Mouse (Mus musculus): ENCODE results near the gene Mapk13.
A peak's percentile ranks its signal among the peaks of the same experiment; 100 is the strongest.

Gene Mapk13

DNA sequence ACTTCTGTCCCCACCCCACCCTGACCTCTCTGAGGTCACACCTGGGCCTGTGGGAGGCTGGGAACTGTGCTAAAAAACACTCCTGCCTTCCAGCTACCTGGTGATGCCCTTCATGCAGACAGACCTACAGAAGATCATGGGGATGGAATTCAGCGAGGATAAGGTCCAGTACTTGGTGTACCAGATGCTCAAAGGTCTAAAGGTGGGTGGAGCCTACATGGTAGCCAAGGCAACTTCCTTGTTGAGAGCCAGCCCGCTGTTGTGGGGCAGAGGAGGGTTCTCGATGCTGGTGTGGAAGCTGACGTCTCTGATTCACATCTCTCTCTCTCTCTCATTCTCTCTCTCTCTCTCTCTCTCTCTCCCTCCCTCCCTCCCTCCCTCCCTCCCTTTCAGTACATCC lies 6.1 kb downstream of the Mapk13 start:
- no peak for DNase-seq (ENCODE audit: low spot score in 2 of 2)

DNA sequence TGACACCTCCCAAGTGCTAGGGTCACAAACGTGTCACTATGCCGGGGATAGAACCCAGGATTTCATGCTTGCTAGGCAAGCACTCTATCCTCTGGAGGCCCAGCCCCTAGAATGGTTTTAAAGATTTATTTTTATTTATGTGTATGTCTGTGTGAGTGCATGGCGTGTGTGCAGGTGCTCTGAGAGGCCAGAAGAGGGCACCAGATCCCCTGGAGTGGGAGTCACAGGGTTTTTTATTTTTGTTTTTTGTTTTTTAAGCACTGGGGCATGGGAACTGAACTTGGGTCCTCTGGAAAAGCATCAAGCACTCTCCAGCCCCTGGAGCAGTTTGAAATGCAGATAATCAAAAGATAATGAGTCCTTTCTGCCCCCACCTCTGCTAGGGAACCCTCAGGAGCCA lies 7.7 kb downstream of the Mapk13 start:
- DNase-seq (ENCODE audit: low spot score in 2 of 2) = no peak

DNA sequence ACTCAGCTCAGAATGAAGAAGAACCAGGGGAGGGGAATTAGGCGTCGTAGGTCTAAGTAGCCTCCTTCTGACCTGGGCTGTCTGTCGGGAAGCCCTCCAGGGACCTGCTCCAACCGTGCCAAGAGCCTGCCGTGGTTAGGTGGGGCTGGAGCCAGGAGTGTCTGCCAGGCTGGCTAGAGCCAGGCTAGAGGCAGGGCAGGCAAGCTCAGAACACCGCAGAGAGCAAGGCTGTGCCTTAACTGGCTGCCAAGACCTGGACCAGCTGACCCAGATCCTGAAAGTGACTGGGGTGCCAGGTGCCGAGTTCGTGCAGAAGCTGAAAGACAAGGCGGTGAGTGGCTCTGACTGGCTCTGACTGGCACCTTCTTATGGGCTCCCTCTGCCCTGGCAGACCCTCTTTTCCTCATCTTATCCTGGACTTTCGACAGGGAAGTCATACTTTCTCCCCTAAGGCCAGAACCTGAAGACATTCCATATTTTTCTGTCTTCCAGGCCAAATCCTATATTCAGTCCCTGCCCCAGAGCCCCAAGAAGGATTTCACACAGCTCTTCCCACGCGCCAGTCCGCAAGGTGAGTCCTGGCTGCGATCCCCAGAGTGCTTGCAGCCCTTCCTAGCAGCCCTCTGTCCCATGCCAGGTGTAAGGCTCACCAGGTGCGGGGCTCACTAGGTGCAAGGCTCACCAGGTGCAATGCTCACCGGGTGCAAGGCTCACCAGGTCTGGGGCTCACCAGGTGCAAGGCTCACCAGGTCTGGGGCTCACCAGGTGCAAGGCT lies 8.3 kb downstream of the Mapk13 start:
- DNase-seq (ENCODE audit: low spot score in 2 of 2) = peak in 1 of 2 experiments; percentile 76

DNA sequence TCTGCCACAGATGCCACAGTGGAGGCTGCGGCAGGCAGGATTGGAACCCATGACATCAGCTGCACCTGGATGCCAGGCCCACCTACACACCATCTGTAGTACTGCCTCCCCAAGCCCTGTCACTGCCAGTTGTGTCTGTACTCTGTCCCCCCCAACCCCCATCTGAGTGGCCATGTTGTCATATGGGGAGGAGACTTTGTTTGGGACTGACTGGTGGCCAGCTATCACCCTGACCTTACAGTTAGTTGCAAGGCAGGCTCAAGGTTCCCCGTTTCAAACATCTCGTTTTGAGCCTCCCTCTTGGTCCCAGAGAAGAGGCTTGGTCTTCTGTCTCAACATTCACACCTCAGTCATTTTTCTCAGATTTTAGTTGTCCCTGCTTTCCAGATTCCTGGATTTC lies 10.6 kb downstream of the Mapk13 start:
- no peak for DNase-seq (ENCODE audit: low spot score in 2 of 2)

DNA sequence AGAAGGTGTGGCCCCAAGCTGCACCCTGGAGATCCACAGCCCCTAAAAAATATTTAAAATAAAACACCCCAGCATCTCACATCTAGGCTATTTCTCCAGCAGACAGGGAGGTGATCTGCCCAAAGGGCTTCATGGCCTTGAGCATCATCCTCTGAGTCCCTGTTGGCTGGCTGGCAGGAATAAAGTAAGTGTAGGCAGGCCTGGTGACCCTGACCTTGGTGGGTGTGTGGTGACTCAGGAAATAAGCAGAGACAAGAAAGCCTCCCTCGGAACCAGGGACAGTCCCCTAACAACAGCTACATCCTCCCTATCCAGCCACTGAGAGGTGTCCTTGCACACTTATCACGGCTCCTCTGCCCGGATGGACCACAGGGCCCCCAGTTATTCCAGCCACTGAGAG lies 11.7 kb downstream of the Mapk13 start:
- DNase-seq (ENCODE audit: low spot score in 2 of 2) = no peak

DNA sequence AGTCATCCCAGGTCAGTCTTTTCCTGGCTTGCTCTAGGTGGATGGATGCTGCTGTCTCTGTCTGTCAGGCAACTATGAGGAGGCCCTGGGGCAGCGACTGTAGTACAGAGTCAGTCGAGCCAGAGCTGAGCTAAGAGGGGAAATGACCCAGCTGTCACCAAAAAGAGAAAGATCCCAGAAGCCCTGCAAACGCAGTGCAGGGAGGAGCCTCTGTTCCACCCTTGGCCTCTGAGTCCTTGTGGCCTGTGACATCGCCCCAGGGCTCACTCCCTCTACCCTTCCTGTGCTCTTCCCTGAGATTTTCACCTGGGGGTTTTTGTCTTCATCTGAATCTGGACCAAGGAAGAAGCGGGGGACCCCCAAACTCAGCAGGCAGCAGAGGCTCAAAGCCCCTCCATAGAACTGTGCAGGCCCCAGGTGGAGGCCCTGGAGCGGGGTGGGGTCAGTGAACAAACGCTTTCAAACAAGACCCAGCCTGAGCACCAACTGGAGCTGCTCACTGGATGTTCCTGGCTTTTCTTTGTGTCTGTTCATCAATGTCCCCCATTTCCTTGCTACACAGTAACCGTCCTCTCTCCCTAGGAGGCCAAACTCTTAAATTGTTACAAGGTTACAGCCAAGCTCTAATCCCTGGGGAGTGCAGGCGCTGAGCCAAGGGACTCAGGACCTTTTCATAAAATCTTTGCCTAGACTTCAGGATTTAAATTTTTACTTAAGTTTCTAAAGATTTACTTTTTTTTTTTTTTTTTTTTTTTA lies 12.4 kb downstream of the Mapk13 start:
- DNase-seq (ENCODE audit: low spot score in 2 of 2) = no peak

DNA sequence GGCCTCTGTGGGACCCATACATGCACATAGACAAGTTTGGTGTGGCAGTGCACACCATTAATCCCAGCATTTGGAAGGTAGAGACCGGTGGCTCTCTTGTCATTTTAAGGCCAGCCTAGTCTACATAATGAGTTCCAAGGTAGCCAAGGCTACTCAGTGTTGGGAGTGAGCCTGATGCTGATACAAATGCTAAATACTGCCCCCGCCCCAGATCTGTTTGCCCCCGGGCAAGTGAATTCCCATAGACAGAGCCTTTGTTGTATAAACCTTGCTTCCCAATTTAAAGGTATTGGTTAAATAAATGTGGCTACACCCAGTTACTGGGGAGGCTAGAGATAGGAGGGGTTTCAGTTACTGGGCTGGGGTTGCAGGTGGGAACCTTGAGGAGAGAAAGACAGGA lies 15.9 kb downstream of the Mapk13 start:
- DNase-seq (ENCODE audit: low spot score in 2 of 2) = no peak

DNA sequence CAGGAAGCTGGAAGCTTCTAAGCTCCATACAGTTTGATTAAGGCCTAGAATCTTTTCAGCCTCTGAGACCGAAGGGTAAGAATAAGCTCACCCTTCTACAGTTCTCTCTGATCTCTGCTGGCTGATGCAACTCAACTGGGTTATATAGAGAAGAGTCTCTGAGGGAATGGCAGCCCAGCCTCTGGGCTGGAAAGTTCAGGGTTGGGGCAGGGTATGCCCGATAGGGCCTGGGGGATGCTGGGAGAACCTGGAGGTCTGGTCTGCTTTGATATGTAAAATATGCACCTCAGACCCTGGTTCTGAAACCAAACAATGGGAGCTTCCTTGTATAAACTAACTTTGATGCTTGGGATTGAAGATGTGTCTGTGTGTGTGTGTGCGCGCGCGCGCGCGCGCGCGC lies 18.4 kb downstream of the Mapk13 start:
- DNase-seq (ENCODE audit: low spot score in 2 of 2) = no peak

DNA sequence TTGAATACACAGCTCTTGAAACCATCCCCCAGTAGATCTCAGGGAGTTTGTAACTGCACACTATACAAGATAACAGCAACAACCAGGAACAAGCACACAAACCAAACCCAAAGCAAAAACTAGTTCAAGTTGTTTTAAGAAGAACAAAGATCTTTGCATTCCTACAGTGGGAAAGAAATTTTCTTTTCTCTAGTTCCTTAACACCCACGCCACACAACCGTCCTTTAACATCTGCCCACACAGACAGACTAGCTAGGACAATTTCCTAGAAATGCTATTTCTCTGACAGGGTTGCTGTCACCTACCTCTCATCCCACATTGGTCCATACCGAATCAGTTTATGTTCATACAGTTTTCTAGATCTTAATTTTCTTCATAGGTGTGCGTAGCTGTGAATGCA lies 27.9 kb downstream of the Mapk13 start:
- DNase-seq (ENCODE audit: low spot score in 2 of 2) = no peak

DNA sequence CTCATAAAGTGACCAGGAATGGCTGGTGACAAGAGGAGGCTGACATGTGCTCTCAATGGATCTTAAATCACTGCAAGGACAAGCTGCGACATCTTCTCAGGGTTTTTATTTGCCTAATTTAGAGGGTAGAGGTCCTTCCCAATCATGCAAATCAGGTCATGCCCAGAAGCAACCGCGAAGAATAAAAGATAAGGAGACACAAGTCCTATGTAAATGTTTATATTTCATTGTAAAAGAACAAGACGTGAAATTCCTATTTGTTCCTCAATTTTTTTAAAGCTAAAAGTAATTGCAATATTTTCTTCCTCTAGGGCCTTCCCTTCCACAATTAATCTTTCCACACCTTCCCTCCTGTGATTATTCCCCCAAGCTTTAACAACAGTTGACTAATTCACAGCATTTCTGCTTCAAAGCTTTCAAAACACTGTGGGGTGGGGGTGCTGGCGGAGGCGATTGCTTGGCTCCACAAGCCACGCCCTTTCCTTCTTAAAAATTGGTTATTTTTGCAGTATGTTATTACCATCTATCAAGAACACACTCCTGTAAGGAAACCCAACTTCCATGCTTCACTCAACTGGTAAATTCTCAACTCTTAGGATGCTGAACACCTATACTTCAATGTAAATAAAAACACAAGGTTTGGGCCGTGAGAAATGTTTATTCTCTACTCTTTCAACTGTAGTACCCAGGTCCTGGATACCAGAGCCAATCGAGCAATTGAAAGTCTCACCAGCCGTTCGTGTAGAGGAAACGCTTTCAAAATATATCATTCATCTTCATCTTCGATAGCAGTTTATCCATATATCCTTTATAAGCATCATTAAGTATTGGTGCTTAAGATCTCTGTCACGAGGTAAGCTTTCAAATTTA lies 30.4 kb downstream of the Mapk13 start:
- DNase-seq (ENCODE audit: low spot score in 2 of 2) = no peak

DNA sequence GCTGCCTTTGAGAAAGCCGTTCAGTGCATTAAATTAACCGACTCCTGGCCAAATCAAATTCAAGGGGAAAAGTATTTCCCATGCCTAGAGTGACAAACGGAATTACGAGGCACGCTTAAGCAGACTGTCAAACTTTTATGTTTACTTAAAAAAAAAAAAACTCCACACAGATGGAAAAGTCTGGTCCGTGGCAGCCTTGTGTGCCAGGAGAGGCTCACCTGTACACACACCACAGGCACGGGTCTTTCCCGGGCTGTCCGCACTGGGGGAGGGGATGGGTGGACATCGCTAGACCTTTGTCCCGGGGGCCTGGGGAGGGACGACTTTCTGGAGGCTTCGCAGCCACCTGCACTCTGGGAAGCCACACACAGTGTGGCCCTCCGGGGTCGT lies 31.2 kb downstream of the Mapk13 start:
- DNase-seq (ENCODE audit: low spot score in 2 of 2) = no peak

DNA sequence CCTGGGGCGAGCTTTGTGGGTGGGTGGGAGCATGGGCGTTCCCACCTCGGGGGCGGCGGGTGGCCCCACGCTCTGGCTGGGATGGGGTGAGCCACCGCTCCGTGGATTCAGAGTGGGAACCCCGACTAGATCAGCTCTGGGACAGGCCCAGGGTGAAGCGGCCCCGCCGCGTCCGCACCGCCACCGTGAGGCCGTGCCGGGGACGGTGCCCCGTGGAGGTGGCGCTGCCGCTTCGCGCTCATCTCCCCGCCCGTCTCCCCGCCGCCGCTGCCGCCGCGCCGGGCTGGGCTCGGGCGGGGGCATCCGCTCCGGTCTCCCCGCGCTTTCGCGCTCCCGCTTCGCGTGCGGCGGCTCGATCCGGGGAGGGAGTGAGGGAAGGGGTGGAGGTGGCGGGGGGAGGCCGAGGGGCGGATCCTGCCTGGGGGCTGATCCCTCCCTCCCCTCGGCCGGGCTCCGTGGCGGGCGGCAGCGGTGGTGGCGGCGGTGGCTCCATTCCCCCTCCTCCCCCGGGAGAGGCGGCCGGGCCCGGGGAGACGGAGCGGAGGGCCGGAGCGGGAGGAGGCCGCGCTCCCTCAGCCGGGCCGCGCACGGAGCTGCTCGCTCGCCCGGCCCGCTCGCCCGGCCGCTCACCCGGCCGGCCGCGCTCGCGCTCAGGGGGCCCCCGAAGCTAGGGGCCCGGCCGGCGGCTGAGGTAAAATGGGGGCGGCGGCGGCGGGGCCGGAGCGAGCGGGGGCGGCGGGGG lies 31.7 kb downstream of the Mapk13 start, which contains the start of gene Brpf3:
Gene Brpf3, plus strand, starts transcription at position 420 of the 742 bp plus-strand sequence.
- peak; percentile 58 to 75 for DNase-seq (ENCODE audit: low spot score in 2 of 2)

DNA sequence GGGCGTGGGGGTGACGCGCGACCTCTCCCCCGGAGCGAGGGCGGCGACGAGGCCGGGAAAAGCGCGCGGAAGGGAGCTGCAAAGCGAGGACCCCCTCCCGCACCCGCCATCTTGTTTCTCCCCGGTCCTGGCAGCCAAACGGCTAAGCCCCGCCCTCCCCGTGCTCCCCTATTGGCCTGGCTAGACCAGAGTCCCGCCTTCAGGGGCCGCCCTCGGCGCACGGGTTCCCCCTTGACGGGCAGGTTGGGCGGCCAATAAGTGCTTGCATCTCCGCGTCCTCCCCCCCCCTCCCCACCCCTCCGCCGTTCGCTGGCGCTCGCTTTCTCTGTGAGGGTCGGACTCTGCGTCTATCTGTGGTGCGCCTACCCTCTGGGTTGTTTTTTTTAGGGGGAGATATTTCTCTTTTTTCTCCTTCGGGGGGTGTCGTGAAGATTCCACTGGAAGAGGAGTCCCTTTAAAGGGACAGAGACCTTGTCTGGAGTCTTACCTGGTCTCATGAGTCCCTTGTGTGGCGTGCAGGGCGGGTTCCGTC lies 32.4 kb downstream of the Mapk13 start:
- DNase-seq (ENCODE audit: low spot score in 2 of 2) = peak; percentile 98 to 100

DNA sequence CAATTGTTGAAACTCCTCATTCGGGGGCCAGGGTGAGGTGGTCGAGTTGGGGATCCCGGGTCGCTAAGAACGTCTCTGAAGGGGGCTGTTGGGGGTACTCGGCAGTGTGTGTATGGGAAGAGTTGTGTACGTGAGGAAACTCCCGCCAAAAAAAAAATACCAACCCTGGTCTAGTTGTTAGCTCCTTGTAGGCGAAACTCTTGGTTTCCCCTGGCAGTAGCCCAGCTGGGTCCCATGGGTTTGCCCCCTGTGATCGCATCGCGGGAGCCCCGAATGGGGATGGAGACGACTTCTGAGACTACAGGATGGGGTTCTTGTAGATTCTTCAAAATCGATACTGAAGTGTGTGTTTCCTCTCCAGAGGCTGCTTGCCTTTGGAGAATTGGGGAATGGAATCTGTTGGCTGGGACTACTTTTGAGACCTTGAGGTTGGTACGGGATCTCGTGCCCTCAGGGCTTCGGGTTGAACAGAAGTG lies 32.9 kb downstream of the Mapk13 start:
- DNase-seq (ENCODE audit: low spot score in 2 of 2) = peak in 1 of 2 experiments; percentile 37

DNA sequence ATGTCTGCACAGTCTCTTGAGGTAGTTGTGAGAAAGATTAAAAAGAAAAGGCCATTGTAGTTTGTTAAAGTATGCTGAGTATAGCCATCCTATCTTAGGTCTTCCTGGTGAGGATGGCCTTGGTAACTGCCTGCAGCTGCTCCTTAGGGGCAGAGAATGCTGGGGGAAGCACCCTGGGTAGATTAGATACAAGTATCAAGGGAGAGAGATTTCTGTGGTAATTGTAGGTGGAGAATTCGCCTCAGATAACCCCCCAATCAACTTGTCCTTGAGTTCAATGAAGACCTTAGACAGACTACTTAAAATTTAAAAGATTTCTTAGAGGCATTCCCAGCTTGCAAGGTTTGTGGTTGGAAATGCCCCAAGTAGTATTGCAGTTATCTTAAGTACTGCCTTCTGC lies 34.2 kb downstream of the Mapk13 start:
- DNase-seq (ENCODE audit: low spot score in 2 of 2) = no peak

DNA sequence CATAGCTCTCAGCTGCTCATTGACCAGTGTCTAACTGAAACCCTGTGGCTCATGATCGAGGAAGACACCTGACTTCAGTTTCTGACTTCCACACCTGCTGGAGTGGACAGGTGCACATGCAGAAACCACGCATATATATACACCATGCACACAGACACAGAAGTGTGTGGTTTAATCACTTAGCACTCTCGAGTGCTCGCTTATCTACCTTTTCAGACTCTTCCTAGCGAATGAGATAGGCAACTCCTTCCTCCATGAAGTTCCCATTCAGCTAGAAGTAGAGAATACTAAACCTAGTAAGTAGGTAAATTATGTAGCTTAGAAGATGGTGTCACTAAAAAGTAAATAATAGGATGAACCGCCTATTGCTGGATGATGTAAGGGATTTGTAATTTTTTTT lies 35.9 kb downstream of the Mapk13 start:
- no peak for DNase-seq (ENCODE audit: low spot score in 2 of 2)

DNA sequence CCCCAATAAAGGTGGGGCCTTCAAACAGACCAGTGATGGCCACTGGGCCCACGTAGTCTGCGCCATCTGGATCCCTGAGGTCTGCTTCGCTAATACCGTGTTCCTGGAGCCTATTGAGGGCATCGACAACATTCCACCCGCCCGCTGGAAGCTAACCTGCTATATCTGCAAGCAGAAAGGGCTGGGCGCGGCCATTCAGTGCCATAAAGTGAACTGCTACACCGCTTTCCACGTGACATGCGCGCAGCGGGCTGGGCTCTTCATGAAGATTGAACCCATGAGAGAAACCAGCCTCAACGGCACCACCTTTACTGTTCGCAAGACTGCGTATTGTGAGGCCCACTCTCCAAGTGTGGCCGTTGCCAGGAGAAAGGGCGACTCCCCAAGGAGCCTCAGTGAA lies 37.7 kb downstream of the Mapk13 start:
- DNase-seq (ENCODE audit: low spot score in 2 of 2) = no peak

DNA sequence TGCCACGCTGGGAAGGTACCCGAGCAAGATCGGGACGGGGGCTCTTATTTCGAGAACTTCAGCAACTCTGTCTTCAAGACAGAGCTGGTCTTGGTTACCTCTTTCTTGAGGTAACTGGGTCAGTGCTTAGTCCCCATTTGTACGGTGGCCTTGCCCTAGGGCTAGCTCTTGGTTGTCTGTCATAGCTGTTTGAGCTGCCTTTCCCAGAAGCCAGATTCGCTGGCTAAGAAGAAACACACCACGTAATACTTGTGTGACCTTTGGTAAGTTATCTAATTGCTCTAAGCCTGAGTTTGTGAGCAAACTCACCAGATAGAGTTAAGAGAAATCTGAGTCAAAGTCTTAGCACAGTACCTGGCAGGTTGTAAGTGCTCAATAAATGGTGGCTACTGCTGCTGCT lies 39.6 kb downstream of the Mapk13 start:
- DNase-seq (ENCODE audit: low spot score in 2 of 2) = no peak

DNA sequence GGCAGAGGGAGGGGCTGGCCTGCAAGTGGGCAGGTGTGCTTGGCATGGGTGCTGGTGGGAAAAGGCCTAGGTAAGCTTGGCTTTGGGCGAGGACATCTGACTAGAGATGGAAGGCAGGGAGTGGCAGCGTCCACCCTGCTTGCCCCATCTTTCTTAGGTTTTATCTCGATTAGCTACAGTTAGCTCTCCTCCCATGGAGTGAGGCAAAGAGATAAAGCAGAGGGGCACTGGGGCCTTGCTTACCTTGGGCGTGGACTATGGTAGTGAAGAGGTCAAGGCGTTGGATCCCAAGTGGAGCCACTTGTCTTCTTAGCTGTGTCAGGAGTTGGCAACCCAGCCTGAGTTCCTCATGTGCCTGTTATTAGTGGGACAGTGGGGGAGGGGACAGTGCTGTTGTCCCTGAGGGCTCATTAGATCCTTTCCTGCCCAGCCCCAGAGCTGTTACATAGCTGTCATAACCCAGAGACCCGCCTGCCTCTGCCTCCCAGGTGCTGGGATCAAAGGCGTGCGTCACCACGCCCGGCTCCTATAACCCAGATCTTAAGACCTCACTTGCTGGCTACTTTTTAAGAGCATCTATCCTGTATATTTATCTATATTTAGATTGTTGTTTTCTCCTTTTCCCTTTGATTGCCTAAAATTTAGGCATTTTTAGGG lies 40.2 kb downstream of the Mapk13 start:
- no peak for DNase-seq (ENCODE audit: low spot score in 2 of 2)

DNA sequence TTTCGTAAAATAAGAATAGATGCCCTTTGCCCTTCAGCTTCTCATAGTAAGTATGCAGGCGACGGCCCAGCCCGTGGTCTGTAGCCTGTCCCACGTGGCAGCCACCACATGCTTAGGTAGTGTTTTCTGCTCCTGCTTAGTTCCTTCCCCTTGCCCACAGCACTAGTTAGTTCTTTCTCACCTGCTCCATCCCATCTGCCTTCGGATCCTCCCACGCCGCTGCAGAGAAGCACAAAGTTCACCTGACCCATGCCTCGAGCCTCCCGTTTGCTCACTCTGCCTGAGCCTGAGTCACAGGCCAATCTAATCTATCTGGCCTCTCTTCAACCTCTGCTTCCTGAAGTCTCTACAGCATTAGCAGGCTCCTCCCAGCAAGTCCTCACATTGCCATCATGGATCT lies 43.2 kb downstream of the Mapk13 start:
- DNase-seq (ENCODE audit: low spot score in 2 of 2) = no peak
